Comparison of ENCODE assay signal across 14 mouse cellular contexts in genomic region chr11:80490831-80491230, GRCm38 (mm10). TPM values are rescaled to one million over a fixed set of nuclear protein-coding genes. Genes with fewer than 3 reads are reported as not detected.
DNase-seq lines count a peak whose midpoint lies in the region; ATAC-seq and TF ChIP-seq lines count a peak whose summit lies in the region.
"Had no signal": no experiment of that assay in that cellular context is flagged by ENCODE, and none has a peak within 500 bp of the region (broad histone marks: within the 10 kb centered on the region; RNA-seq: fewer than 3 reads in every experiment).

No protein-coding gene starts in this region.

- no peaks in the 10 kb centered on the region for H3K9me3 ChIP-seq in heart, embryonic 15.5 days (replicated peaks)
- H3K9me3 ChIP-seq in lung, embryonic 14.5 days (ENCODE audit: low read depth, low read length) = no peaks in the 10 kb centered on the region
- H3K9me3 ChIP-seq in embryonic facial prominence, embryonic 12.5 days = no peaks in the 10 kb centered on the region
- H3K9me3 ChIP-seq: hindbrain, embryonic 13.5 days had no signal

- no peak overlapping the region for H3ac ChIP-seq in myocyte (ENCODE audit: control insufficient read depth, insufficient read length)

- no peak for TF ChIP-seq POLR2A in myocyte (IDR thresholded peaks at IDR 0.05; ENCODE audit: insufficient read length, low read depth)

- 46% methylated on average over 10 of the region's 10 CpGs for WGBS in heart, embryonic 15.5 days
- WGBS in lung, embryonic 14.5 days = 67% methylated on average over 10 of the region's 10 CpGs
- 73% methylated on average over 10 of the region's 10 CpGs for WGBS in embryonic facial prominence, embryonic 12.5 days

- no peaks in the 10 kb centered on the region for H3K36me3 ChIP-seq in heart, embryonic 15.5 days
- H3K36me3 ChIP-seq in lung, embryonic 14.5 days (ENCODE audit: insufficient read depth) = no peaks in the 10 kb centered on the region
- H3K36me3 ChIP-seq in embryonic facial prominence, embryonic 12.5 days = no peaks in the 10 kb centered on the region
- H3K36me3 ChIP-seq in myocyte (ENCODE audit: control insufficient read depth, insufficient read depth) = no peaks in the 10 kb centered on the region
- H3K36me3 ChIP-seq: hindbrain, embryonic 13.5 days had no signal

- ATAC-seq in heart, embryonic 15.5 days (replicated peaks; ENCODE audit: insufficient number of reproducible peaks, insufficient read depth, low FRiP score, low read depth) = peak; percentile 29; the same call in 1 of the 2 replicates
- peak; percentile 35; the same call in 1 of the 2 replicates for ATAC-seq in lung, embryonic 14.5 days (ENCODE audit: insufficient read depth)
- ATAC-seq in embryonic facial prominence, embryonic 12.5 days (ENCODE audit: insufficient number of reproducible peaks, insufficient read depth, low FRiP score, low TSS enrichment) = peak; percentile 45; the same call in 1 of the 2 replicates
- ATAC-seq: forebrain, embryonic 14.5 days had no signal

- no peak for DNase-seq in heart, adult 11 months
- DNase-seq in lung, embryonic 14.5 days = no peak
- no peak for DNase-seq in lung, postnatal 36 days
- no peak for DNase-seq in urinary bladder, postnatal 14 days (ENCODE audit: low spot score)
- DNase-seq: cerebellum, adult 18-20 months; midbrain, embryonic 14.5 days; spleen, adult 18-20 months; thymus, postnatal 36 days had no signal

- no peak overlapping the region for H3K9ac ChIP-seq in heart, embryonic 15.5 days
- no peak overlapping the region for H3K9ac ChIP-seq in lung, embryonic 14.5 days
- H3K9ac ChIP-seq in embryonic facial prominence, embryonic 12.5 days = no peak overlapping the region

- no peaks in the 10 kb centered on the region for H3K79me2 ChIP-seq in myocyte (ENCODE audit: control insufficient read depth, insufficient read depth)

- no peak overlapping the region for H3K27ac ChIP-seq in heart, embryonic 15.5 days
- H3K27ac ChIP-seq in lung, embryonic 14.5 days (ENCODE audit: low read depth) = no peak overlapping the region
- no peak overlapping the region for H3K27ac ChIP-seq in embryonic facial prominence, embryonic 12.5 days
- H3K27ac ChIP-seq: macrophage had no signal

- H3K4me2 ChIP-seq in heart, embryonic 15.5 days = no peak overlapping the region
- H3K4me2 ChIP-seq in lung, embryonic 14.5 days = no peak overlapping the region
- H3K4me2 ChIP-seq in embryonic facial prominence, embryonic 12.5 days (replicated peaks) = no peak overlapping the region
- peak overlapping the region; percentile 82 for H3K4me2 ChIP-seq in myocyte (ENCODE audit: low read depth)
- H3K4me2 ChIP-seq: hindbrain, embryonic 13.5 days had no signal

- TF ChIP-seq CTCF in lung, embryonic 14.5 days (IDR thresholded peaks at IDR 0.05; ENCODE audit: low read depth) = no peak

- no peak overlapping the region for H3K4me3 ChIP-seq in heart, embryonic 15.5 days
- H3K4me3 ChIP-seq in lung, embryonic 14.5 days (ENCODE audit: low read depth, low read length) = no peak overlapping the region
- no peak overlapping the region for H3K4me3 ChIP-seq in embryonic facial prominence, embryonic 12.5 days
- H3K4me3 ChIP-seq in myocyte = no peak overlapping the region
- H3K4me3 ChIP-seq: hindbrain, embryonic 13.5 days had no signal

- H3K4me1 ChIP-seq in heart, embryonic 15.5 days (replicated peaks) = peaks cover 32% of the 10 kb centered on the region
- H3K4me1 ChIP-seq in lung, embryonic 14.5 days (ENCODE audit: insufficient read depth) = peaks cover 12% of the 10 kb centered on the region; the same call in 1 of the 2 replicates
- peaks cover 20% of the 10 kb centered on the region for H3K4me1 ChIP-seq in embryonic facial prominence, embryonic 12.5 days

- no peaks in the 10 kb centered on the region for H3K27me3 ChIP-seq in heart, embryonic 15.5 days
- H3K27me3 ChIP-seq in lung, embryonic 14.5 days (ENCODE audit: insufficient read depth, low read length) = no peaks in the 10 kb centered on the region
- H3K27me3 ChIP-seq in embryonic facial prominence, embryonic 12.5 days = no peaks in the 10 kb centered on the region
- no peaks in the 10 kb centered on the region for H3K27me3 ChIP-seq in myocyte (ENCODE audit: control insufficient read depth, insufficient read depth, insufficient read length)

TF ChIP-seq in myocyte, 11 proteins besides CTCF, POLR2A, EP300 and RAD21:
- peak in 1 of 3 experiments; percentile 43 for TF ChIP-seq MYOD1 (IDR thresholded peaks at IDR 0.05; ENCODE audit: control insufficient read depth in 1 of 3, insufficient read length in 2 of 3, low read depth in 2 of 3)
- TF ChIP-seq SRF (IDR thresholded peaks at IDR 0.05; ENCODE audit: control insufficient read depth, insufficient read length, low read depth) = no peak
- no peak for TF ChIP-seq POLR2AphosphoS2 (IDR thresholded peaks at IDR 0.05; ENCODE audit: insufficient read length, low read depth)
- TF ChIP-seq CEBPB (IDR thresholded peaks at IDR 0.05; ENCODE audit: insufficient read depth, poor library complexity, severe bottlenecking) = no peak
- TF ChIP-seq MYOG (IDR thresholded peaks at IDR 0.05; ENCODE audit: control insufficient read depth in 1 of 3, insufficient read depth in 1 of 3, insufficient read length in 2 of 3, low read depth in 2 of 3) = peak in 1 of 3 experiments; percentile 11
- no peak for TF ChIP-seq E2F4 (IDR thresholded peaks at IDR 0.05; ENCODE audit: insufficient read depth)
- TF ChIP-seq TCF12 (IDR thresholded peaks at IDR 0.05; ENCODE audit: insufficient read depth, poor library complexity, severe bottlenecking) = no peak
- no peak for TF ChIP-seq TCF3 (IDR thresholded peaks at IDR 0.05; ENCODE audit: insufficient read length, low read depth)
- no peak for TF ChIP-seq USF1 (IDR thresholded peaks at IDR 0.05; ENCODE audit: low read depth)

RNA-seq across cellular contexts. Expression of gene Cdk5r1, which starts 14.0 kb away (rescaled TPM):
- 0.37 and 0.90 TPM in 2 replicates for polyA plus RNA-seq in heart, embryonic 15.5 days (2015; fragmentation: Nextera tagmentation; extraction: Ambion mirVana)
- polyA plus RNA-seq in lung, embryonic 14.5 days (2014; fragmentation: Nextera tagmentation; extraction: Ambion mirVana) = 0.88 and 0.96 TPM in 2 replicates
- 9.4 TPM in 2 replicates for polyA plus RNA-seq in embryonic facial prominence, embryonic 12.5 days (2016; fragmentation: Nextera tagmentation; extraction: Ambion mirVana)
- polyA plus RNA-seq in myocyte (2012; fragmentation: generic; extraction: Trizol) = 11.3 TPM
